Mouse (Mus musculus) 3T3-L1 (cell line): Measurements from ENCODE around the gene Wipf2.

Experiments
- DNase-seq: peaks from one replicate; pipeline ENCODE4 v3.0.0-alpha.2; 2015; ENCODE audit warnings: low read depth, low spot score

Gene Wipf2

GRCm38 (mm10) chr11:98907437-98908173, 44.2 kb downstream of the Wipf2 start, which contains the start of gene Cdc6:
Cdc6 (plus strand) TSS chr11:98907801.
- DNase-seq: peak; percentile 99

- peak; percentile 80 for DNase-seq
Measured at GRCm38 (mm10) chr11:98909654-98910053, 46.2 kb downstream of the Wipf2 start.

GRCm38 (mm10) chr11:98910415-98910814, 47.0 kb downstream of the Wipf2 start:
- no peak for DNase-seq

GRCm38 (mm10) chr11:98911498-98911897, 48.1 kb downstream of the Wipf2 start:
- no peak for DNase-seq

GRCm38 (mm10) chr11:98914196-98914595, 50.8 kb downstream of the Wipf2 start:
- no peak for DNase-seq

GRCm38 (mm10) chr11:98916376-98916775, 52.9 kb downstream of the Wipf2 start:
- DNase-seq: peak; percentile 66

- no peak for DNase-seq
Measured at GRCm38 (mm10) chr11:98917428-98918005, 54.1 kb downstream of the Wipf2 start.

- peak; percentile 25 for DNase-seq
Measured at GRCm38 (mm10) chr11:98918231-98918630, 54.8 kb downstream of the Wipf2 start.

GRCm38 (mm10) chr11:98919009-98919408, 55.6 kb downstream of the Wipf2 start:
- DNase-seq: no peak

GRCm38 (mm10) chr11:98921813-98922212, 58.4 kb downstream of the Wipf2 start:
- DNase-seq: peak; percentile 82

GRCm38 (mm10) chr11:98922307-98922706, 58.9 kb downstream of the Wipf2 start:
- DNase-seq: peak; percentile 79

- peak; percentile 52 for DNase-seq
Measured at GRCm38 (mm10) chr11:98922851-98923711, 59.6 kb downstream of the Wipf2 start.

GRCm38 (mm10) chr11:98924633-98925175, 61.3 kb downstream of the Wipf2 start:
- DNase-seq: peak; percentile 80

GRCm38 (mm10) chr11:98925265-98925721, 61.9 kb downstream of the Wipf2 start:
- peak; percentile 96 for DNase-seq

- peak; percentile 77 for DNase-seq
Measured at GRCm38 (mm10) chr11:98925868-98926311, 62.5 kb downstream of the Wipf2 start.

GRCm38 (mm10) chr11:98926553-98926952, 63.1 kb downstream of the Wipf2 start:
- no peak for DNase-seq

GRCm38 (mm10) chr11:98927438-98928076, 64.1 kb downstream of the Wipf2 start, which contains the start of gene Rara:
Rara (plus strand) TSS chr11:98927818.
- DNase-seq: no peak

GRCm38 (mm10) chr11:98928186-98928893, 64.9 kb downstream of the Wipf2 start:
- no peak for DNase-seq

GRCm38 (mm10) chr11:98929503-98929902, 66.1 kb downstream of the Wipf2 start:
- DNase-seq: peak; percentile 35

GRCm38 (mm10) chr11:98930127-98930601, 66.7 kb downstream of the Wipf2 start:
- DNase-seq: peak; percentile 69
